Mouse (Mus musculus) ovary, adult 18-20 months (tissue): Measurements from ENCODE around the gene Trim11.
A peak's percentile ranks its signal among the peaks of the same experiment; 100 is the strongest.

Experiments used
- DNase-seq: peaks from one replicate; pipeline ENCODE4 v3.0.0; 2022; ENCODE audit warnings: low spot score, mixed read lengths

The Trim11 gene

GRCm38 (mm10) chr11:58955868-58956257, 22.0 kb upstream of the Trim11 start:
- DNase-seq, result no peak

GRCm38 (mm10) chr11:58957226-58957914, 20.5 kb upstream of the Trim11 start:
- no peak for DNase-seq

- no peak for DNase-seq
These were observed 19.4 kb upstream of the Trim11 start for GRCm38 (mm10) chr11:58958536-58958935.

DNA sequence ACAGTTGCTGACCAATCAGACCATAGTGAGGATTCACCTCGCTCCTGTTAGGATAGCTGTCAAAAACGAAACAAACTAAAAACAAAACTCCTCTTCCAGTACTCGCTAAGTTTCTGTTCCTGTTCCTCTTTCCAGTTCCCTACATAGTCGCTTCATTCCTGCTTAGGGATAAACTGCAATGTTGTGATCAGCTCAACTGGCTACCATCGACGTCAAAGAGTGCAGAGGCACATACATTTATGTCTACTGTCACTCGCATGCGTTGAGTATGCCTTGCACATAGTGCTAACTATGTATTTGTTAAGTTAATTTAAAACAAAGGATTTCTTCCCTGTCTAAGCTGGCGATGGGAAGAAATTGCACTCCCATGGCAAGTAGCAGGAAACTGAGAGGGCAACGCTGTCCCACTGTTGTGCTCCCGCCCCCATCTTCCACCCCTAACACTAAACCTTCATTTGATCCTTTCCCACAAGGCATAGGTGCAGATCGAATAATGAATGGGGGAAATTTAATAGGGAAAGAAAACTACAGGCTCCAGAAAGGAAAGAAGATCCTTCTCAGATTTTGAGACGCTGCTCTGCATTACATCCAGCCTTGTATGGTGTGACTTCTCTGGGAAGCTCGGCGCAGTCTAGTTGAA, 18.6 kb upstream of the Trim11 start:
- no peak for DNase-seq

DNA sequence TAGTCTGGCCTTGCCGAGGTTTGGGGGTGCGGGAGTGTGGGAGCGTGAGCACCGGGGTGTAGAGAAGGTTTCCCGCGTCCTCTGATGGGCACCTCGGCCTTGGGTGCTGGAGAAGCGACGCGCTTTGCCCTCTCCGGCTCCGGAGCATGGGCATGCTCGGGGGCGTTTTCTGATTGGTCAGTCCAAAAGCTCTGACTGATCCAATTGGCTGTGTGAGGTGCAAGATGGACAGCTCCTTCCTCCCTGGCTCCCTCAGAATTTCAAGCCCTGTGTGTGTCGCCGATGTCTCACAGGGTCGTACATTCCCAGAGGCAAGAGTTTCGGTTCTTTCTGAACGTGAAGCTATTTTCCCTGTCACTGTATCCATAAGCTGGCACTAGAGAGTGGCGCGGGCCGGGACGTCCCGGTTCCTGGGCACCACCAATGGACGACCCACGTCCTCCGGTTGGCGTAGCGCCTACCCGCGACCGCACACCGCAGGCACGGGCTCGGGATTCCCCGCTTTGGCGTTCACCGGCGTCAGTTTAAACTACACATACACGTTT, 17.9 kb upstream of the Trim11 start:
- peak; percentile 64 for DNase-seq

- no peak for DNase-seq
These were observed 16.3 kb upstream of the Trim11 start for GRCm38 (mm10) chr11:58961364-58962177.

DNA sequence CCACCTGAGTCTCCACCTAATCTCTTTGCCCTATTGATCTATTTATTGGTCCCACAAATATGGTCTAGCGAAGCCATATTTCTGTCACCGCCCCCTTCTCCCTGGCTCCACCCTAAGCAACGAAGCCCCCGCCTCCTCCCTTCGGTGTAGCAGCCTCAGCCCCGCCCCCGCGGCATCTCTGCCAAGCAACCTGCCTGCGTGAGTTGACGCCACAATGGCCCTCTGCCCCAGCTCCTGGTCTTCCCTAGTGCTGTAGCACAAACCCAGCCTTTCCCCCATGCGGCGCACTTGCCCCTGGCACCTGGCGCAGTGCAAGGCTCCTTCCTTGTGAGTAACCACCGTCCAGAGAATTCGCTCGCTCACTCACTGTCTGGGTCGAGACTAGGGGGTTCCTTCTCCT, 14.3 kb upstream of the Trim11 start:
- DNase-seq, result no peak

DNA sequence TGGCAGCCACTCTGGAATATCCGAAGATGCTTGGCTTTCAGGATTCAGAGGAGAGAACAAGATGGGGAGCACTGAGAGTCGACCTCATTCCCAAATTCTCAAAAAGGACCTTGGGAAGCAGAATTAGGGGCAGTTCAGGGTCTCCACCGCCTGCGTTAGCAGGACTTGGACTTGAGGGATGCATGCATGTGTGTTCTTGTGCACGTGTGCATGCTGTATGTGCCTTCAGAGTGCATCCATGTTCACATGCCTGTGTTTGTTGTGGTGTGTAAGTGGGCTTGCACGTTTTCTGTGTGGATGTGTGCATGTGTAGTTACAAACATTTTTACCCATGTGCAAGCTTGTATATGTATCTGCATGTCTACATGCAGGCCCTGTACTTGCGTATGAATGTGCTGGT, 13.7 kb upstream of the Trim11 start:
- no peak for DNase-seq

DNA sequence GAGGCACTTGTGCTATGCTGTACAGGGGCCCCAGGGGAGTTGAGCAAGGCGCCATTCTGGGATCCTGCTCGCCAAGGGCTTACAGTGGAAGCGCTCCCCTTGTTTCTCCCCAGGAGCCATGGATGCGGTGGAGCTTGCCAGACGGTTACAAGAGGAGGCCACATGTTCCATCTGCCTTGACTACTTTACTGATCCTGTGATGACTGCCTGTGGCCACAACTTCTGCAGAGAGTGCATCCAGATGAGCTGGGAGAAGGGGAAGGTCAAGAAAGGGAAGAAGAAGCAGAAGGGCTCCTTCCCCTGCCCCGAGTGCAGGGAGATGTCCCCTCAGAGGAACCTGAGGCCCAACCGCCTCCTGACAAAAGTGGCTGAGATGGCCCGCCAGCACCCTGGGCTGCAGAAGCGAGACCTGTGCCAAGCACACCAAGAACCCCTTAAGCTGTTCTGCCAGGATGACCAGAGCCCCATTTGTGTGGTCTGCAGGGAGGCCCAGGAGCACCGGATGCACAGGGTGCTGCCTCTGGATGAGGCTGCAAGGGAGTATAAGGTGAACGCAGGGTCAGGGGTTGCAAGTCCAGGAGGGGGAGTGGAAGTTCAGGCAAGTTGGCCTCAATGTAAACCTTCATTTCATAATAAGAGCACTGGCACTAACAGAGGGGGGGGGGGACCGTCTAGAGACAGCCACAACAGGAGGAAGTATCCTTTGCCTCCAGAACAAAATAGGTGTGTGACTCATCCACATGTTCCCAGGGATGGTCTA, 12.7 kb upstream of the Trim11 start:
- DNase-seq, result no peak

DNA sequence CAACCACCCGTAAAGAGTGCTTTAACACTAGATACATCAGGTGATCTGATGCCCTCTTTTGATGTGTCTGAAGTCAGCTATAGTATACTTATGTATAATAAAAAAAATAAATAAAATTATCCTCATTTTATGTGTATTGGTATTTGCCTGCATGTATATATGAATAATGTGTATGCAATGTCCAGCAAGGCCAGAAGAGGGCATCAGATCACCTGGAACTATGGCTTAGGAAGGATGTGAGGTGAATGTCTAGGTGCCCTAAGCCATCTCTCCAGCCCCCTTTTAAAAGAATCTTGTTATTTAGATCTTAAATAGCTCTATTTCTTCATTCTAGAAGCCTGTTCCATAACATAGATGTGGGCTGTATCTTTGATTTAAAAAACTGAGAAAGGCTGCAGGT, 10.5 kb upstream of the Trim11 start:
- no peak for DNase-seq

- no peak for DNase-seq
These were observed 9.3 kb upstream of the Trim11 start for GRCm38 (mm10) chr11:58968551-58968950.

DNA sequence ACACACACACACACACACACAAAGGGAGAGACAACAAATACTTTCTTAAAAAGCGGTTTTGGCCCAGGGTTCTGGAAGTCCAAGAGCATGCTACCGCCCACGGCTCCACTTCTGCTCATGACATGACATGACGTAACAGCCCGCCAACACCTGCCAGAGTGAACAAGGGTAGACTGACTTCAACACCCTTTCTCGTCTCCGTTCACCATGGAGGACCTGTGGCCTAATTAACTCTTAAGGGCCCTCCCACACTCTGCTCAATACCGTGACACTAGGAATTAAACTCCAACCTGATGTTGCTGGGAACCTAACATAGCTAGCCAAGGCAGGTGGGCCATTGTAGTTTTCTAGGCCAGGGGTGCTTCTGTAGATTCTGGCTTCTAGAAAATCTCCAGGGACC, 8.9 kb upstream of the Trim11 start:
- no peak for DNase-seq

- DNase-seq, result no peak
These were observed 8.2 kb upstream of the Trim11 start for GRCm38 (mm10) chr11:58969659-58970058.

- no peak for DNase-seq
These were observed 6.9 kb upstream of the Trim11 start for GRCm38 (mm10) chr11:58970831-58971530.

- DNase-seq, result no peak
These were observed 6.1 kb upstream of the Trim11 start for GRCm38 (mm10) chr11:58971796-58972195.

DNA sequence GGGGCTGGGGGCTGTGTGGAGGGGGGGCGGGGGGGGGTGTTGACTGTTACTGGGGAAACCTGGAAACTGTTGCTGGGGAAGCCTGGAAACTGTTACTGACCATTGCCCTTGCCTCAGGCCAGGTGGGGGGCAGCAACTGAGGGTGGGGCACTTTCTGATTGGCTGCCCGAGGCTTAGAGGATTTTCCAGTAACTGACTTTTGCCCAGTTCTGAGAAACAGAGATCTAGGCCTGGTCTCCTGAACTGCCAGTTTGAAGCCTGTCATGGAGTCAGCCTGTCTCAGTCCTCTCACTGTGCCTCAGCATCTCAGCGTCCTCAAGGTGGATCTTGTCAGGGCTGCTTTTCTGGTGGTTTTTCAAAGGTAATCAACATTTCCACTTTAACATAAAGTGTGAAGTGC, 3.5 kb upstream of the Trim11 start:
- DNase-seq, result no peak

- DNase-seq, result no peak
These were observed 743 bp upstream of the Trim11 start for GRCm38 (mm10) chr11:58977150-58977549.

DNA sequence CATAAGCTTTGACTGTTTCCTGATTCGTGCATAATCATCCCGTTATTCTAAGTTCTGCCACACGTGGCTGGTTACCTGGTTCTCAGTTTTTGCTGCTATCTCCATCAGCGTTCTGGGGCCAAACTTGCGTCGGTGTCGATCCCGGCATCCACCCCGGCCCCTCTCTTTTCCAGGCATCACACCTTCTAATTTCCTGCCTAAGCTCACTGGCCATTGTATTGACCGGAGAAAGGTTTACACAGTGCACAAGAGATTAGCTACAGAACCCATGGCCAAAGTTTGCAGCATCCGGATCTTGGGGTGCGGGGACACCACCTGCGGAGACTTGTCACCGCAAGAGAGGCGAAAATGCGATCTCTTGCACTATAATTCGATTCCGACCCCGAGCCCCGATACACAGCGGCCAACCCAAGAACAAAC, 276 bp upstream of the Trim11 start:
- DNase-seq, result no peak

- no peak for DNase-seq
These were observed 775 bp downstream of the Trim11 start for GRCm38 (mm10) chr11:58978706-58979030.

- no peak for DNase-seq
These were observed 1.3 kb downstream of the Trim11 start for GRCm38 (mm10) chr11:58979183-58979582.

- DNase-seq, result no peak
These were observed 1.8 kb downstream of the Trim11 start for GRCm38 (mm10) chr11:58979661-58980060.
